Mouse (Mus musculus): ENCODE data around the gene Fgfr2. TPM values are rescaled to one million over a fixed set of nuclear protein-coding genes. Genes with fewer than 3 reads are reported as not detected.
A peak's percentile ranks its signal among the peaks of the same experiment; 100 is the strongest.

Fgfr2 gene
- total RNA-seq, 2 experiments from 2014 or later, result 0.26 to 0.51 TPM

- ATAC-seq (ENCODE audit: poor library complexity, severe bottlenecking), result no peak
Measured at GRCm38 (mm10) chr7:132964395-132964794, 158.8 kb downstream of the Fgfr2 start.

- ATAC-seq (ENCODE audit: poor library complexity, severe bottlenecking), result no peak
Measured at GRCm38 (mm10) chr7:132950613-132951012, 172.5 kb downstream of the Fgfr2 start.

- no peak for ATAC-seq (ENCODE audit: poor library complexity, severe bottlenecking)
Measured at GRCm38 (mm10) chr7:132949968-132950367, 173.2 kb downstream of the Fgfr2 start.

- no peak for ATAC-seq (ENCODE audit: poor library complexity, severe bottlenecking)
Measured at GRCm38 (mm10) chr7:132940569-132940968, 182.6 kb downstream of the Fgfr2 start.

- no peak for ATAC-seq (ENCODE audit: poor library complexity, severe bottlenecking)
Measured at GRCm38 (mm10) chr7:132939118-132939517, 184.0 kb downstream of the Fgfr2 start.

- no peak for ATAC-seq (ENCODE audit: poor library complexity, severe bottlenecking)
Measured at GRCm38 (mm10) chr7:132934743-132935142, 188.4 kb downstream of the Fgfr2 start.

- no peak for ATAC-seq (ENCODE audit: poor library complexity, severe bottlenecking)
Measured at GRCm38 (mm10) chr7:132933331-132933730, 189.8 kb downstream of the Fgfr2 start.

- ATAC-seq (ENCODE audit: poor library complexity, severe bottlenecking), result peak; percentile 48
Measured at GRCm38 (mm10) chr7:132931560-132932351, 191.4 kb downstream of the Fgfr2 start.

GRCm38 (mm10) chr7:132930850-132931559, 192.1 kb downstream of the Fgfr2 start, which contains the start of gene Zranb1:
Zranb1 (plus strand) TSS chr7:132931142.
- ATAC-seq (ENCODE audit: poor library complexity, severe bottlenecking), result peak; percentile 88

- no peak for ATAC-seq (ENCODE audit: poor library complexity, severe bottlenecking)
Measured at GRCm38 (mm10) chr7:132930055-132930454, 193.1 kb downstream of the Fgfr2 start.

- ATAC-seq (ENCODE audit: poor library complexity, severe bottlenecking), result no peak
Measured at GRCm38 (mm10) chr7:132927201-132927600, 195.9 kb downstream of the Fgfr2 start.

GRCm38 (mm10) chr7:132925227-132925626, 197.9 kb downstream of the Fgfr2 start:
- ATAC-seq (ENCODE audit: poor library complexity, severe bottlenecking), result no peak

GRCm38 (mm10) chr7:132921971-132922370, 201.2 kb downstream of the Fgfr2 start:
- ATAC-seq (ENCODE audit: poor library complexity, severe bottlenecking), result no peak

- no peak for ATAC-seq (ENCODE audit: poor library complexity, severe bottlenecking)
Measured at GRCm38 (mm10) chr7:132903796-132904195, 219.4 kb downstream of the Fgfr2 start.

GRCm38 (mm10) chr7:132900826-132901531, 222.2 kb downstream of the Fgfr2 start:
- ATAC-seq (ENCODE audit: poor library complexity, severe bottlenecking), result no peak

- ATAC-seq (ENCODE audit: poor library complexity, severe bottlenecking), result peak; percentile 79
Measured at GRCm38 (mm10) chr7:132898234-132898633, 224.9 kb downstream of the Fgfr2 start.

GRCm38 (mm10) chr7:132897258-132897657, 225.9 kb downstream of the Fgfr2 start:
- peak; percentile 50; the same call in 1 of the 2 replicates for ATAC-seq (ENCODE audit: poor library complexity, severe bottlenecking)

- ATAC-seq (ENCODE audit: poor library complexity, severe bottlenecking), result no peak
Measured at GRCm38 (mm10) chr7:132896206-132896815, 226.8 kb downstream of the Fgfr2 start.

- ATAC-seq (ENCODE audit: poor library complexity, severe bottlenecking), result no peak
Measured at GRCm38 (mm10) chr7:132894841-132895555, 228.2 kb downstream of the Fgfr2 start.

- no peak for ATAC-seq (ENCODE audit: poor library complexity, severe bottlenecking)
Measured at GRCm38 (mm10) chr7:132893336-132893735, 229.8 kb downstream of the Fgfr2 start.
